Mouse (Mus musculus) layer of hippocampus, adult 8-10 months (tissue): Measurements from ENCODE around the gene Jazf1. TPM values are rescaled to one million over a fixed set of nuclear protein-coding genes. Genes with fewer than 3 reads are reported as not detected.

Experiments used
- DNase-seq, 2 experiments: peaks; one replicate each; pipeline ENCODE4 v3.0.0; 2022; ENCODE audit warnings: low spot score in 2 of 2
- total RNA-seq, 4 experiments: library from RNA; stranded (reverse); gene quantifications; 2 replicates each; pipeline ENCODE4 v1.2.4; 2022

The Jazf1 gene
- 10 to 100 TPM; 25.0 to 30.9 (median 28.5) TPM for total RNA-seq

DNA sequence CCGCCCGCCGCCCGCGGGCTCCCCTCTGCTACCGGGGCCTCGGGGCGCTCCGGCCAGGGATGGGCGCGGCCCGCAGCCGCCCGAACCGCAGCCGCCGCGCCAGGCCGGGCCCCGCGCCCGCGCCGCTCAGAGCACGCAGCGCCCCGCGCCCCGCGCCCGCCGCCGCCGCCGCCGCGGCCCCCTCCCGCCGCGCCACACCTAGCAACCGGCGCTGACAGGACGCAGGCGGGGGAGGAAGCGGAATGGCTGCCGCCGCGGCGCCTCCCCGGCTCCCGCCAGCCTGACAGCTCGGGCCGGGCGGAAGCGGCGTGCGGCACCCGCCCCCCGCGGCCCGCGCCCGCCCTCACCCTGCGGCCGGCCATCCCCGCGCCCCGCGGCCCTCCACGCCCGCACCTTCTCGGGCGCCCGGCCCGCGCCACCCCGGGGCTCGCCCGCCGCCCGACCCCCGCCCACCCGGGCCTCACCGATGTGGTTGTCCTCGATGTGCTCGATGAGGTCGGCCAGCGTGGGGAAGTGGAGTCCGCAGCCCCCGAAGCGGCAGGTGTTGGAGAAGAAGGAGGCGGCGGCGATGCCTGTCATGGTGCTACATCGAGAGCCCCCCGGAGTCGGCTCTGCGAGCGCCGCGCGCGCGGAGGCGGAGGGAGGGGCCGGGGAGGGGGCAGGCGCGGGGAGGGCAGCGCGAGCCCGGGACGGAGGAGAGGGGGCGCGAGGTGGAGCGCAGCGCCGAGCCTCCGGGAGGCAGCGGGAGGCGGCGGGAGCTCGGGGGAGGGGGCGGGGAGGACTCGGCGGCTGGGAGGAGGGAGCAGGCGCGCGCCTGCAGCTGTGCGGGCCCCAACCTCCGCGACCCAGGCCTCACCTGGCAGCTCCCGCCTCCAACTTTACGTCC is at the start of gene Jazf1:
TSS of gene Jazf1 (minus strand) at position 643 of the 886 bp plus-strand sequence.
- DNase-seq, result peak; percentile 20 to 41

DNA sequence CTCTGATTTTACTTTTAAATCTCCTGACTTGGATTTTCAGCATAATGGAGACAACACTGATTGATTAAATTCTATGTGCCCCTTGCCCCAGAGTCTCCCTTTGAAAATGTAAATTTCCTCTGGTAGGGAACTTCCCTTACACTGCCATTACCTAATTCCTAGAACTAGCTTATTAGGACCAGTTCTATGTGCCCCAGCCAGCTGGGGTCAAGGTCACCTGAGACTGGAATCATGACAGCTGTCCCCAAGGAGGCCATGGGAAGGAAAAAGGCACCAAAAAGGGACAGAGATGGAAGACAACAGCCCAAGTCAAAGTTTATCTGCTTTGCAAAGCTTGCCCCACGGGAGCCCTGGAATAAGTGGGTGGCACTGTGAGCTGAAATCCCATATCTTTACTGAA is 49.4 kb upstream of the Jazf1 start:
- DNase-seq, result no peak

DNA sequence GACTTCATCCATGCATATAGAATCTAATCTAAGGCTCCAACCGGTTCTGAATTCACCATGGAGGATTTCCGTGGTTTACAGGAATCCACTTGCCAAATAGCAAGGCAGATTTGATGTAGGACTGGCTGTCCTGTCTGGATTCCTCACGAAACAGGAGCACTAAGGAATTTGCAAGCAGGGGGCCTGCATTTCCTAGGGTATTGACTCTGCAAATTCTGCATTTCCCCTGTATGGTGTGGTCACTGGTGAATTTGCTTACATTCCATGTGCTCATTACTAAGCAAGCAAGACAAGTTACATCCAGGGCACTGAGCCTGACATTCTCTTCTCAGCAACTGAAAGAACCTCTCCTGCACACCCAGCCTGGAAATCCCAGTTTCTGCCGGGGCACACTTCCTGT is 18.4 kb upstream of the Jazf1 start:
- DNase-seq, result no peak

DNA sequence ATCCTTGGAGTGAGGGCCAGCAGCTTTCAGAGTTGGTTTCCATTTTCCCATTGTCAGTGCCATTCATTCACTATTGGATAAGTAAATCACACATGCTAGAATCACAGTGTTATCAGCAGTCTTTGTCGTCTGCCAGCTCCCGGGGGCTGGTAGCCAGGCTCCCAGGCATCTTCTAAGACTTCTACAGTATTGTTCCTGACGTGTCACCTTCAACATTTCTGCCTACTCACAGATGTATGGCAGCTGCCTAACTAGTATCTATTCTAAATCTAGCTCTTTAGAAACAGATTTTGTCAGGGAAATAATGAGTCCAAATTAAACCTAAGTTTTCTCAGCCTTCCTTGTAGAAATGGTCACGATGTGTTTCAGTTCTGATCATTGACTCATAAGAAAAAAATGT is 12.8 kb upstream of the Jazf1 start:
- DNase-seq, result peak in 1 of 2 experiments; percentile 14

DNA sequence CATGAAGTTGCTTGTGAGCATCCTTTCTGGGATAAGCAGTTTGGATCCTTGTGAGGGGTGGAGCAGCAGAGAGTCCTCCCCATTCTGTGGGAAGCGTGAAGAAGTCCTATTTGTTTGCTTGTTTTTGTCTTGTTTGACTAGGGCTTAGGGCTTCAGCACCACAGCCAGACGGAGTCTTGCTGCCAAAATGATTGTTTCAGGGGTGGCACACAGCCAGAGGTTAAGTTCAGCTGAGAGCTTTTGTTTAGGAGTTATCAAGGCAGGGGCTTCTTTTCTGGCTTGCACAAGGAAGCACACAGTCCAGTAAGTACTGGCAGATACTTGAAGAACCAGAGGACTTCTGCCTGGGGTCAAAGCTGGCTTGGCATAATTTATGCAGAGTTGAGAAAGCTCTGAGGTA is 10.2 kb upstream of the Jazf1 start:
- DNase-seq, result no peak

DNA sequence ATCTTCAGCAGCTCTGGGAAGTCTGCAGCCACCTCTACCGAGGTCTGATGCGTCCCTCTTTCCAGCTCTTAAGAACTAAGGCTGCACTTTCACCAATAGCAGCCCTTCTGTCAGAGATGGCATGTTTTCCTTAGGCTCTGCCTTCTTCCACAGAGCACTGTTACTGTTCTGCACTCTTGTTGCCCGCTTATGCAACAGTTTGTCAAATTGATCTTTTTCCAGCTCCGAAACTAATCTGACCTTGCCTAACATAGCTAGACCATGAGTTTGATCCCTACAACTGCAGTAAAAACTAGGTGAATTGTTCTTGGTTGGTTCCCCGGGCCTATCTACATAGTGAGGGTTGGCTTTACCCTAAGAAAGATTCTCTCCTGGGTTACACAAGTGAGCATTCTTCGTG is 3.3 kb upstream of the Jazf1 start:
- no peak for DNase-seq

DNA sequence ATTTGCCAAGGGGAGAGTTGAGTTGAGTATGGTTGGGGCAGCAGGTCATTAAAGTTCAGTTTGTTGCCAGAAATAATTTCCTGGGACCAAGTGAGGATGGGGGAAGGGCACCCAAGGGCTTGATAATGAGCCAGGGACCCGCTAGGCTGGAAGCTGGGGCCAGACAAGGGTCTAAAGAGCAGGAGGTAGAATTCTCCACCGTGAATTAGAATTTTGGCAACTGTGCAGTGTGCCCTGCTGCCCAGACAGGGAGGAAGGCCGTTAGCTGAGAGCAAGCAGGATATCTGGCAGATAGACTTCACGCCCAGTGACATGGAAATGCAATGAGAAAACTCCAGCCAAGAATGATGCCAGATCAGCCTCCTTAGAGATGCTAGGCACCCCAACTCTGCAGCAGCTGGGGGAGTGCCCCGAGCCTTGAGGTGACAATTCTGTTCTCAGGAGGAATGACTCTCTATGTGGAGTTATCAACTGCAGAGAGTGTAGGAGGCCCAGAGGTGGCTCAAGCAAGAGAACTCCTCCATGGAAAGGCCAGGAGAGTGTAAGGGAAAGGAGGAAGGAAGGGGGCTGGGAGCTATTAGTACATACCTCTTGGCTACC is 1.6 kb upstream of the Jazf1 start:
- DNase-seq, result no peak

DNA sequence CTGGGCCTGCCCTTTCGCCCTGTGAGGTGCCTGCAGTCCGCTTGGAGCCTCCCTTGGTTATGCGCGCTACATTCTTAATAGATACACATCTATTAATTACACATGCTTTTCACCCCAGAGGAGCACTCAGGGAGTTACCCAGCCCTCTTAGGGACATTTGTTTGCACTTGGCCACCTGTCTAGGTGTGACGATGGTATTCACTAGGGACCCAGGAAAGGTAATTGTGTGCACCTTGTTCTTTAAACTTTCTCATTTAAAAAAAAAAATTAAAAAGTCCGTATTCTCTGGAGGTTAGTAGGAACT is 396 bp upstream of the Jazf1 start:
- DNase-seq, result peak in 1 of 2 experiments; percentile 7

DNA sequence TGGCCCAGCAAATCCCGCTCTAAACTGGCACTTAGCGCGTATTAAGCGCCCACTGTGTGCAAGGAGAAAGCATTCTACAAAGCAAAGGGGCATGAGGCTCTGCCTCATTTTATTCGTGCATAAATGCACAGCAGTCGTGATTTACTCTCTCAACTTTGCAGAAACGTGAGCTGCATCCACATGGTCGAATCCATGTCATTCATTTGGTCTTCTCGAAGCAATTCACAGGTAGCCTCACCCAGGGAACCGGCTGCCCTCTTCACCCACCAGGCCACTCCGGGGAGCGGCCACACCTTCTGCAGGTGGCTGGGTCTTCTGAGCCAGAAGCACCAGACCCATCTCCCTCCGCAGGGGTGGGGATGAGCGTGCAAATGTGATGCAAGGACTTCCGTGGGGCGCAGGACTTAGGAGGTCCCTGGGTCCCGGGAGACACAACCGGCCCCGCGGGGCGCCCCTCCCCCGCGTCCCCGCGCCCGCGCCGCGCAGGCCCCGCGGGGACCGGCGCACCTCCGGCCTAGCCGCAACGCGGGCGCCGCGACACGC is 914 bp downstream of the Jazf1 start:
- DNase-seq, result peak; percentile 15 to 21

DNA sequence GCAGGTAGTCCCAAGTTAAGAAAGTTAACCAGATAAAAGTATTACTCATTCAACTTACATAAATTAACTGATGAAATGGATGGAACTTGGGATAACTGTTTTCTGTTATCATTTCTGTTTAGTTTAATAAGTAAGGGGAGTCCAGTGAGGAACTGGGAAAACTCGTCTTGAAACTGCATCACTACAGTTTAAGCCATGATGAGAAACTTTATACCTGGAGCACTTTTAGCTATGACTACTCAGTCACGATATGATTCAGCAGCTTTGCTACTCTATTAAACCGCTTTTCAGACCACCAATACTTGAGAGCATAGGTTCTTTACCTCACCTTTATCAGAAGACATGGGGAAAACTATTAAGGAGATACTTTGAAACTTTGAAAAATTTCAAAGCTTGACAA is 1.5 kb downstream of the Jazf1 start:
- no peak for DNase-seq

DNA sequence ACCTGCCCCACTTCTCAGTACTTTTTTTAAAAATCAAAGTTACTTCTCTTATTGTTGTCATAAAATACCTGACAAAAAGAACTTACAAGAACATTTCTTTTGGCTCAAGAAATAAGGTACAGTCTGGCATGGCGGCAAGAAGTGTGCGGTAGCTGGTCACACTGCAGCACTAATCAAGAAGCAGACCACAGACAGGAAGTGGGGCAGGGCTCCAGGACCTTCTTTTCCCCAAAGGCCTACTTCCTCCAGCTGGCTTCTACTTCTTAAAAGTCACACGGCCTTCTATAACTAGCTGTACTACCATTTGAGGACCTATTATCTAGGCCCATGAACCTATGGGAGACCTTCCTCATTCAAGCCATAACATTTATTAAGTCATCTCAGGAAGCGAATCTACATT is 4.4 kb downstream of the Jazf1 start:
- no peak for DNase-seq

DNA sequence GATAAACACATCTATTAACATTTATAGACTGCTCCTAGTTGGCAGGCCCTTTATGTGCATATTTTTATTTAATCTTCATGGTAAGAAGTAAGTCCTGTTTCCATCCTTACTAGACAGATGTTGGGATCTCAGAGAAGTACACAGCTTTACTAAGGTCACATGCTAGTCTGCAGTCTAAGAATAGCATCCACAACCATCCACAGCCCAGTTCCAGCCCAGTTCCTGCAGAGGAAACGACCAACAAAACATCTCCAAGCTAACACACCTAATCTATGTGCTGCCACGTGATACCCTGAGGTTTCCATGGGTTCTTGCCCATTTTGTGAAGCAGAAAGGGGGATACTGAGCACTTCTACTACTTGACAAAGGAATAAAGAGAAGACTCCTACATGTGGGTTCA is 13.5 kb downstream of the Jazf1 start:
- no peak for DNase-seq

DNA sequence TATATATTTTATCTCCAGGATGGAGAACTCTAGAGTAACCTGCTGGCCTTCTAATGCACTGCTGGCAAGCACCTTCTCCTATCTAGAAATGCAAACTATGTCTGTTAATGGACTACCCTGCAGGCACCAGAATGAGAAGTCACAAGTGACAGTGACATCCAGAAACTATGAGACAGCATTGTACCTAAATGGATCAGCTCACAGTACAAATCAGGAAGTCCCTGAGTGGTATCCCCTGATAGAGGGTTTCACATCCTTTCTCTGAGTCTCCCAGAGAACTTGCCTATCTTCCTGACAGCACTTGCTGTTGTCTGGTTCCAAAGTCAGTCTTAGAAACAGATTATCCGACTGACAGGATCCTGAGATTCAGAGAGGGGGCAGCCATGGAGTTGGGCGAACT is 22.9 kb downstream of the Jazf1 start:
- DNase-seq, result no peak

DNA sequence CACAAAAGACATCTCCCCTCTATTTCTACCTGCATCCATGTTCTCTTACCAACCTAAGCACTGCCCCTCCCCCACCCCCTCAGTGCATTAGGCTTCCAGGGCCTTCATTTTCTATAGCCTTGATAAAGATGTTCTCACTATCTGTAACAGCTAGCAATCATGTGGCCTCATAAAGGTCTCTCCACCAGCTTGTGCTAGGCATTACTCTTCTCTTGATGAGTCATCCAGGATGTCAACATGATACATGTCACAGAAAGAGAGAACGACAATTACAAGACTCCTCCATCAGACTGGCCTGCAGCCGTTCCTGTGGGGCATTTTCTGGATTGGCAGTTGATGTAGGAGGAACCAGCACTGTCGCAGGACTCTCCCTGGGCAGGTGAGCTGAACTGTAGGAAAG is 30.3 kb downstream of the Jazf1 start:
- DNase-seq, result no peak

DNA sequence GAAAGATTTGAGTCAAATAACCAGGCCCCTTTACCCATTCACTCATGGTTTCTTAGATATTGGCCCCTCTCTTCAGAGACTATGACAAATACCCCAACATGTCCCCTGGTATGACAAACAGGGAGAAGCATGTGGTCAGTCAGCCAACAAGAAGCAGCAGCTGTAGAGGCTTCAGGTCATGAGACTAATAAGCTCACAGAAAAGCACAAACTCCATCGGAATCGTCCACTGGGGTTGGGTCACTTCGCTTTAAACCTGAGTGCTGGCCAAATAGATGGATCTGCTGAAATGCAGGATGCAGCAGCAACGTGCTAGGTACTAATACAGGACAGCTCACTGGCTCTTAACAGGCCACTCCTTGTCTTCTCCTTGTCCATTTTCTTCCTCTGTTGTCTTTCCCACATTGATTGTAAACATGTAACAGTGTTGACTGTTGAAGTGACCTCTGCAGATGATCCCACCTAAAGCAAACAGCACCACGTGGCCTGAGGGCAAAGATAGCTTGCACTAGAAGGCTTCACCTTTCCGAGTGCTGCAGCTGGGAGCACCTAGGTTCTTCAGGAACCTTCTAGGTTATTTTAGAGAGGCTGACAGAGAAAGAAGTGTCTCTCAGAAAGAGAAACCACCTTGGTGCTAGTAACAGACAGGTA is 33.9 kb downstream of the Jazf1 start:
- no peak for DNase-seq

DNA sequence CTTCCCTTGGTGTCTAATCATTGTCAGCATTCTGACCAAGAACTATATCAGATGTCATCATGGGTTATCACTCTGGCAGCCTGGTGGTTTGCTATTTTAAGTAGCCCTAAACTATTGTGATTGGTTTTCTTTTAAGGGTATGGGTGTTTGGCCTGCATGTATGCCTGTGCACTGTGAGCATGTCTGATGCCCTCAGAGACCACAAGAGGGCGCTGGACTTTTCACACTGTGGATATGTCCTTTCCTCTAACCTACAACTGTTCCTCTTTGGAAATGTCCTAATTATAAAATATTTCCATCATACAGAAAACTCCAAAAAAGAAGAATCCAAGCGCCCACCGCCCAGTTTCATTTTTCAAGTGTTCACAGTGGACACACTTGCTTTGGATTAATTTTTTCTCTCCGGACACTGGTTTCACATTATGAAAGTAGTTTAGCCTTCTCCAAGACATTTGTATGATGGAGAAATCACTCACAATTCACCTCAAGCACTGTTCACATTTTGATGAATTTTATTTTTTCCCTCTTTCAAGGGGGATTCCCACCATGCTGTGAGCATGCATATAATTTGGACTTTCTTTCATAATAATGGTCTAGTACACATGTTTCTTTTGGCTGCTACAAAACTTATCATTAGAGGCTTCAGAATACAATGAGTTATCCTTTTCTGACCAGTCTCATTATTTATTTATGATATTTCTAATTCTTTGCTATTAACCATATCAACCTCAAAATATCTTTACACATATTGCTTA is 35.5 kb downstream of the Jazf1 start:
- DNase-seq, result no peak

DNA sequence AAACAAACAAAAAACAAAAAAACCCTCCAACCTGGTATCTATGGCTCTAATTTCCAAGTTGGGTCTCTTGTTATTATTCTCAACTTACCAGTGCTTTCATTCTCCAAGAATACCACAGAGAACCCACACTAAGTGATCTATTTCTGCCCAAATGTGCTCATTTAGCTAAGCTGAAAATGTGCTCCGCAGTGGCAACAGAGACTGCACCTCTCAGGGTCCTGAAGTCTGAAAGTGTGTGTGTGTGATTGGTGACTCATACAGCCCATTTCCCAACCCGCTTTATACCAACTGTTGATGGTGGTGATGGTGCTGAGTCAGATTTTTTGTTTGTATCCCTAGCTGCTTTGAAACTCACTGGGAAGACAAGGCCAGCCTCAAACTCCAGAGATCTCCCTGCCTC is 46.4 kb downstream of the Jazf1 start:
- no peak for DNase-seq

DNA sequence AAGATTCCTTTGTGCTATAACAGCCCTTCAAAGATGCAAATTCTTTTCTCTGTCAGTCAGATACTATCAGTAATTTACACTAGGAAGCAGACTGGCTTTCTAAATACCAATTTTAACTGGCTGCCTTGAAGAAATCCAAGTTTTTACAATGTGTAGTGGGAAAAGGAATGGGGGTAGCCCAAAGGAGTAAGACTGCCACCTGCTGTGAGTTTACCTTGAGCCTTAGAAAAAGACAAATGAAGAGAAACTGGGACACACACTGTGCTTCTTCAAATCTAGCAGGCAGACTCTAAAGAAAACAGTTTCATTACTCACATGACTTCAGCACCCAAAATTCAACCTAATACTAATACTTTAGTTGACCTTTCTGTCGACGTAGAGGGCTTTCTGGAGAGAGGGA is 47.4 kb downstream of the Jazf1 start:
- no peak for DNase-seq

DNA sequence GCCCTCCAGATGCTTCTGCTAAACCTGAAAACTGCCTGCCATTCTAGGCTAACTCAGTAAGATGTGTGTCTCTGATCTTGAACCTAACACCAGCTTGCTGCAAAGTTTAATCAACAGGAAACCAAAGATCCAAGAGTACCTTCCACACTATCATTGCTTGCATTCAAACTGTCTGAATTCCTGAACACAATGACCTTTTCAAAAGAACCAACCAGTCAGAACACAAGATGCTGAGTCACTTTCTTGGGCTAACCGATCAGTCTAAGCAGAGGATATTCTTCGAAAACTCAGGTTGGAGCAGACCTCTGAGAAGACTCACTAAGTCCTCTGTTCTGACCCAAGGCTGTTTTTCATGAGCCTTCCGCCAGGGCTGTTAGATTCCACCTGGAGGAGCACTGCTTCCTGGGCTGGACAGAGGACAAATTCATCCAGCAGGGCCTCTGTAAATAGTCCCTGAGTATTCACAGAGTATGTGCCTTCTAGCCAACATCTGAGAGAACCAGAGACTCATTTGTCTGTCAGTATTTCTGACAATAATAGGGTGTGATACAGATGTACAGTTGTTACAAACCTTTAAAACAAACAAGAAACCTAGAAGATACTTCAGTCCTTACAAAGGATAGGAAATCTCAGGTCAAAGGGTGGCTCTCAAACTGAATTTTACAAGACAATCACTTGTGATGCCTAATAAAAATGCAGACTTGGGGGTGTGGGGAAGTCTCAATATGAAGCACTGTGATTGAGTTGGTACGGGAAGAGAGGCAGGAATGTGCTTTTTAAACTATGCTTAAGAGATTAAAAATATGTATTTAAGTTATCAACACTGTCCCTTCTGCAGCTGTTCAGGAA is 50.9 kb downstream of the Jazf1 start:
- no peak for DNase-seq
